Mouse (Mus musculus) gonadal fat pad, adult 2 months (tissue): Measurements from ENCODE around the gene Vmn1r2. TPM values are rescaled to one million over a fixed set of nuclear protein-coding genes. Genes with fewer than 3 reads are reported as not detected.
"Not testable (repeated sequence)": the region's sequence is repeated elsewhere in the genome, so short reads cannot be mapped to it uniquely, and the experiment has no call there.

ENCODE experiments used
- DNase-seq: peaks from one replicate; pipeline ENCODE4 v3.0.0-alpha.2; 2012; ENCODE audit warnings: low read depth
- polyA plus RNA-seq: library from polyadenylated mRNA; depleted of rRNA; stranded (reverse); fragments of >200 nt; gene quantifications from 2 replicates; pipeline ENCODE4 v1.2.3, GENCODE M21; 2012; rRNA removed

The Vmn1r2 gene
- not detected in 2 replicates for polyA plus RNA-seq

DNA sequence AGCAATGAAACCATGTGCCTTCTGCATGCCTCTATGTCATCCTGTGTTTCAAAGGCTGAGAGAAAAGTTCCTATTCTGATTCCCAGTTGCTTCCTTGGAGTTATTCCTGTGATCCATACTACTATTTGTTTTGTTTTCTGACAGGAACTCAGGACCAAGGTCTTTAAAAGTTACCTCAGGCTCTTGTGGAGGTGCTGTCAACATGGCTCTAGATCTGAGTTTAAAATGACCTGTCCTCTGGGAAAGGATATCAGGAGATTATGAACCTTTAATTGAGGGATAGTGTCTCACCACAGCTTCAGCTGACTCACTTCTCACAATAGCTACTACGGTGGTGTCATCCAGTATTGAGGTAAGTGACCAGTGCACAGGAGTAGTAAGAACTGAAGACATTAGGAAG is at the start of gene Vmn1r2:
Gene Vmn1r2 (plus strand): TSS at position 301 of the 400 bp plus-strand sequence.
- DNase-seq: not testable (repeated sequence)

GRCm38 (mm10) chr4:3147926-3148325 is 19.2 kb upstream of the Vmn1r2 start:
- not testable (repeated sequence) for DNase-seq

GRCm38 (mm10) chr4:3153320-3153719 is 13.8 kb upstream of the Vmn1r2 start:
- not testable (repeated sequence) for DNase-seq

- not testable (repeated sequence) for DNase-seq
Observed at GRCm38 (mm10) chr4:3164429-3164828, 2.7 kb upstream of the Vmn1r2 start.

DNA sequence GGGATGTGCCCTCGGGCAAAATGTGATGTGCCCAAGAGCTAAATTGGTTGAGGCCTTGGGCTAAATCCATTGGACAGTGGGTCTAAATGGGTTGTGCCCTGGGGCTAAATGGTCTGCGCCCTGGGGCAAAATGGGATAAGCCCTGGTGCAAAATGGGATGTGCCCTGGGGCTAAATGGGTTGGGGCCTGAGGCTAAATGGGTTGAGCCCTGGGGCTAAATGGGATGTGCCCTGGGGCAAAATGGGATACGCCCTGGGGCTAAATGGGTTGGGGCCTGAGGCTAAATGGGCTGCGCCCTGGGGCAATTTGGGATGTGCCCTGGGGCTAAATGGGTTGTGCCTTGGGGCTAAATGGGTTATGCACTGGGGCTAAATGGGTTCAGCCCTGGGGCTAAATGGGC is 2.1 kb upstream of the Vmn1r2 start:
- no peak for DNase-seq

GRCm38 (mm10) chr4:3174586-3174985 is 7.5 kb downstream of the Vmn1r2 start:
- not testable (repeated sequence) for DNase-seq

GRCm38 (mm10) chr4:3175756-3176155 is 8.6 kb downstream of the Vmn1r2 start:
- DNase-seq: not testable (repeated sequence)

GRCm38 (mm10) chr4:3176195-3176594 is 9.1 kb downstream of the Vmn1r2 start:
- DNase-seq: not testable (repeated sequence)

GRCm38 (mm10) chr4:3176746-3177490 is 9.8 kb downstream of the Vmn1r2 start:
- not testable (repeated sequence) for DNase-seq

- not testable (repeated sequence) for DNase-seq
Observed at GRCm38 (mm10) chr4:3185258-3185657, 18.1 kb downstream of the Vmn1r2 start, which contains the start of gene Vmn1r3. Vmn1r3 (minus strand) TSS chr4:3185358.

DNA sequence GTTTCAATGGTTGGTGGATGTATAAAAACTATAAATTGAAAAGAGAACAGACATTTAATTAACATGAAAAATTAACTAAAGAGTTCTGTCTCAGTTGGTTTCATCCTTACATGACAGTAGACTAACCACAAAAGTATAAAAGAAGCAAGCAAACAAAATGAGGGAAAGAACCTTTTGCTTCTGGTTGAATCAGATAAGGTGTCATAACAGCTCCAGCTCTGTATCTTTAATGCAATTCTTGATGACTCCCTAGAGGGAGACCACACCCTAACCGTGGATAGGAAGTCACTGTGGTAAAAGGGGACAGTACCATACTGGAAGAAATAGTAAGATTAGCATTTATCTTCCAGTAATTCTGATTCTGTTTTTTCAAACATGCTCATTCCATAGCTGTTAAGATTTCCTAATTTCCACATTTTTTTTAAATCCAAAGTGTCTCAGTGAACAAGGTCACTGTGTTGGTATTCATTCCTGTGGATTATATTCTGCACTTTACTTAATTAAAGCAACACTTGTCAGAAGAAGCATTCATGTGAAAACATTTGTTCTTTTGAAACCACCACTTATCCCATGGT is 42.6 kb downstream of the Vmn1r2 start:
- not testable (repeated sequence) for DNase-seq

- not testable (repeated sequence) for DNase-seq
Observed at GRCm38 (mm10) chr4:3213349-3213748, 46.2 kb downstream of the Vmn1r2 start.

DNA sequence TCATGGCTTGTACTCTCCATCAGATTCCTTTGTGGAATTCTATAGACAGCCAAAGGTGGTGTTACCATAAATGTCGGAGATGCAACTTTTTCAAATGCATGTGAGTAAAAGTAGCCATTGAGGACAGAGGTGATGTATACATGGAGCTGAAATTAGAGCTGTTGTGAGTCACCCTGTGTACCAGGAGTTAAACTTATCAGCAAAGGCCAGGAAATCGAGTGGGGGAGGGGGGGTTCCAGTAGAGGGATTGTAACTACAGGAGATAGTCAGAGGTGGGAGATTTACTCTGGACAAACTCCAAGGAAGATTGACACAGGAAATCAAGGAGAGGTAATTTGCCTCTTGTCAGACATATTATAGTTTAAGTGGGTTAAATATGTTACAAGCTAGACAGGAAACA is 49.3 kb downstream of the Vmn1r2 start:
- not testable (repeated sequence) for DNase-seq

Other genes starting within 250 kb of the Vmn1r2 start
- gene Vmn1r3, start 18.0 kb downstream of the Vmn1r2 start, polyA plus RNA-seq: not detected in 2 replicates